13 mouse cellular contexts compared by ENCODE assay signal in the genomic region with DNA sequence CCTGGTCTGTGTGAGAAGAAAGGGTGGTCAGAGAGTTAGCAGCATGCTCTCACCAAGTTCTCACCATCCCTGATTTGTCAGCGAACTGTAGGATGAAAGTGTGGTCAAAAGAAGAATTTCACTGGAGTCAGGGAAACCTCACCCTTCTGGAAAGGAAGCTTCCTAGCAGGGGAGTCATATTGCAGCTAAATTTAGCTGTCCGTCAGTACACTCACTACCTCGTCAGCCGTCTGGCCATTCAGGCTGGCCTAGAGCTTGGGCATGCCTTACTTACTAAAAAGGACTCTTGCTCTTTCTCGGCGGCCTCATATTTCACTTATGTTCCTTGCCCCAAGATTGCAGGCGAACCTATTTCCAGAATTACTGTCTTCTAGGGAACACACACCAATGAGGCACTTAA.
DNase-seq lines count a peak whose midpoint lies in the region; TF ChIP-seq lines count a peak whose summit lies in the region.
"Had no signal": no experiment of that assay in that cellular context is flagged by ENCODE, and none has a peak within 500 bp of the region (broad histone marks: within the 10 kb centered on the region; RNA-seq: fewer than 3 reads in every experiment).

No protein-coding gene starts in this region.

- intact Hi-C loops in heart, postnatal 25 days (cut with DNase I) = loop anchor here (5.0 kb wide), 2 partner anchors 73 to 118 kb away; no protein-coding TSS in a partner anchor

- DNase-seq in heart, adult 11 months = peak; percentile 91
- no peak for DNase-seq in heart, postnatal 25 days (ENCODE audit: low spot score)
- DNase-seq in cerebellum, adult 9-11 months = peak; percentile 49
- peak; percentile 12 to 23 for DNase-seq in heart, adult 9 months (ENCODE audit: low spot score in 2 of 2)
- no peak for DNase-seq in thymus, postnatal 14 days
- no peak for DNase-seq in ovary, postnatal 10 days (ENCODE audit: low spot score)
- DNase-seq: kidney, postnatal 10 days; lung, postnatal 10 days had no signal

- no peak overlapping the region for H3K4me3 ChIP-seq in myocyte
- H3K4me3 ChIP-seq: forebrain, embryonic 10.5 days; midbrain, embryonic 13.5 days had no signal

- H3ac ChIP-seq in myocyte (ENCODE audit: control insufficient read depth, insufficient read length) = no peak overlapping the region

- no peaks in the 10 kb centered on the region for H3K36me3 ChIP-seq in myocyte (ENCODE audit: control insufficient read depth, insufficient read depth)
- H3K36me3 ChIP-seq: forebrain, embryonic 10.5 days; midbrain, embryonic 13.5 days had no signal

- peak overlapping the region; percentile 64 for H3K4me2 ChIP-seq in myocyte (ENCODE audit: low read depth)
- H3K4me2 ChIP-seq: liver, embryonic 11.5 days; midbrain, embryonic 13.5 days had no signal

- H3K27me3 ChIP-seq in myocyte (ENCODE audit: control insufficient read depth, insufficient read depth, insufficient read length) = no peaks in the 10 kb centered on the region
- H3K27me3 ChIP-seq: CH12.LX; midbrain, embryonic 13.5 days had no signal

- H3K79me2 ChIP-seq in myocyte (ENCODE audit: control insufficient read depth, insufficient read depth) = no peaks in the 10 kb centered on the region

- no peak for TF ChIP-seq POLR2A in myocyte (IDR thresholded peaks at IDR 0.05; ENCODE audit: insufficient read length, low read depth)

TF ChIP-seq in myocyte, 11 proteins besides CTCF, POLR2A, EP300 and RAD21:
- no peak for TF ChIP-seq E2F4 (IDR thresholded peaks at IDR 0.05; ENCODE audit: insufficient read depth)
- TF ChIP-seq SRF (IDR thresholded peaks at IDR 0.05; ENCODE audit: control insufficient read depth, insufficient read length, low read depth) = no peak
- no peak for TF ChIP-seq MYOG (IDR thresholded peaks at IDR 0.05; ENCODE audit: control insufficient read depth in 1 of 3, insufficient read depth in 1 of 3, insufficient read length in 2 of 3, low read depth in 2 of 3)
- TF ChIP-seq MAX (IDR thresholded peaks at IDR 0.05; ENCODE audit: low read depth) = no peak
- no peak for TF ChIP-seq TCF12 (IDR thresholded peaks at IDR 0.05; ENCODE audit: insufficient read depth, poor library complexity, severe bottlenecking)
- TF ChIP-seq TCF3 (IDR thresholded peaks at IDR 0.05; ENCODE audit: insufficient read length, low read depth) = no peak
- TF ChIP-seq POLR2AphosphoS2 (IDR thresholded peaks at IDR 0.05; ENCODE audit: insufficient read length, low read depth) = no peak
- TF ChIP-seq MYOD1 (IDR thresholded peaks at IDR 0.05; ENCODE audit: control insufficient read depth in 1 of 3, insufficient read length in 2 of 3, low read depth in 2 of 3) = no peak
- no peak for TF ChIP-seq REST (IDR thresholded peaks at IDR 0.05; ENCODE audit: insufficient read depth, insufficient read length)
- no peak for TF ChIP-seq CEBPB (IDR thresholded peaks at IDR 0.05; ENCODE audit: insufficient read depth, poor library complexity, severe bottlenecking)
- no peak for TF ChIP-seq USF1 (IDR thresholded peaks at IDR 0.05; ENCODE audit: low read depth)

Comparison
In these comparisons a context has a peak if more than half of its experiments do, and no peak if none do; other contexts are left out.
1. DNase-seq: peak in heart, adult 11 months (single experiment), cerebellum, adult 9-11 months (single experiment) and heart, adult 9 months (2 of 2); none in heart, postnatal 25 days (single experiment), thymus, postnatal 14 days (single experiment) and ovary, postnatal 10 days (single experiment).